Mouse (Mus musculus) T-helper 1 cell (primary cell): ENCODE data around the gene B3galt1.

ENCODE experiments used
- in situ Hi-C: fragments of 300-600 bp; cut with MboI, MseI; formaldehyde crosslinking; loops from one replicate; pipeline ENCODE4 v1.15.1; 2025; ENCODE audit warnings: high pct_unique_total_duplicates

The B3galt1 gene

GRCm38 (mm10) chr2:67902651-67903292 is 337.1 kb downstream of the B3galt1 start:
- in situ Hi-C loops = loop anchor here (10.0 kb wide), 1 partner anchor 778 kb away; no protein-coding TSS in a partner anchor

GRCm38 (mm10) chr2:67903769-67904168 is 338.1 kb downstream of the B3galt1 start:
- in situ Hi-C loops = loop anchor here (10.0 kb wide), 1 partner anchor 779 kb away; no protein-coding TSS in a partner anchor

GRCm38 (mm10) chr2:67931994-67932393 is 366.3 kb downstream of the B3galt1 start:
- in situ Hi-C loops = no loop called here

- in situ Hi-C loops = no loop called here
These were observed 382.7 kb downstream of the B3galt1 start for GRCm38 (mm10) chr2:67948408-67948807.

GRCm38 (mm10) chr2:67956182-67956581 is 390.5 kb downstream of the B3galt1 start:
- in situ Hi-C loops = no loop called here

GRCm38 (mm10) chr2:67957561-67957960 is 391.9 kb downstream of the B3galt1 start:
- in situ Hi-C loops = no loop called here

- in situ Hi-C loops = no loop called here
These were observed 395.0 kb downstream of the B3galt1 start for GRCm38 (mm10) chr2:67960711-67961110.

GRCm38 (mm10) chr2:67968812-67969211 is 403.1 kb downstream of the B3galt1 start:
- in situ Hi-C loops = no loop called here

- in situ Hi-C loops = no loop called here
These were observed 405.4 kb downstream of the B3galt1 start for GRCm38 (mm10) chr2:67971091-67971490.

GRCm38 (mm10) chr2:67971576-67971975 is 405.9 kb downstream of the B3galt1 start:
- in situ Hi-C loops = no loop called here

- in situ Hi-C loops = no loop called here
These were observed 410.1 kb downstream of the B3galt1 start for GRCm38 (mm10) chr2:67975764-67976163.

GRCm38 (mm10) chr2:67976488-67976887 is 410.8 kb downstream of the B3galt1 start:
- in situ Hi-C loops = no loop called here

GRCm38 (mm10) chr2:67977620-67978262 is 412.1 kb downstream of the B3galt1 start:
- in situ Hi-C loops = no loop called here

- in situ Hi-C loops = no loop called here
These were observed 417.9 kb downstream of the B3galt1 start for GRCm38 (mm10) chr2:67983563-67983962.

GRCm38 (mm10) chr2:67985133-67985532 is 419.5 kb downstream of the B3galt1 start:
- in situ Hi-C loops = no loop called here

GRCm38 (mm10) chr2:67993421-67993820 is 427.8 kb downstream of the B3galt1 start:
- in situ Hi-C loops = no loop called here

GRCm38 (mm10) chr2:68003091-68003490 is 437.4 kb downstream of the B3galt1 start:
- in situ Hi-C loops = no loop called here

GRCm38 (mm10) chr2:68005210-68005609 is 439.5 kb downstream of the B3galt1 start:
- in situ Hi-C loops = no loop called here

- in situ Hi-C loops = no loop called here
These were observed 440.0 kb downstream of the B3galt1 start for GRCm38 (mm10) chr2:68005711-68006110.

GRCm38 (mm10) chr2:68011336-68011735 is 445.7 kb downstream of the B3galt1 start:
- in situ Hi-C loops = no loop called here

- in situ Hi-C loops = no loop called here
These were observed 454.6 kb downstream of the B3galt1 start for GRCm38 (mm10) chr2:68020251-68020680.

- in situ Hi-C loops = no loop called here
These were observed 456.0 kb downstream of the B3galt1 start for GRCm38 (mm10) chr2:68021541-68022152.

GRCm38 (mm10) chr2:68028811-68029210 is 463.1 kb downstream of the B3galt1 start:
- in situ Hi-C loops = no loop called here
